Mouse (Mus musculus): ENCODE measurements around the gene Ccdc152.

Ccdc152 gene

GRCm38 (mm10) chr15:3303426-3303825, at the start of gene Ccdc152:
TSS of gene Ccdc152 (minus strand) at chr15:3303526.
- DNase-seq: no peak

DNA sequence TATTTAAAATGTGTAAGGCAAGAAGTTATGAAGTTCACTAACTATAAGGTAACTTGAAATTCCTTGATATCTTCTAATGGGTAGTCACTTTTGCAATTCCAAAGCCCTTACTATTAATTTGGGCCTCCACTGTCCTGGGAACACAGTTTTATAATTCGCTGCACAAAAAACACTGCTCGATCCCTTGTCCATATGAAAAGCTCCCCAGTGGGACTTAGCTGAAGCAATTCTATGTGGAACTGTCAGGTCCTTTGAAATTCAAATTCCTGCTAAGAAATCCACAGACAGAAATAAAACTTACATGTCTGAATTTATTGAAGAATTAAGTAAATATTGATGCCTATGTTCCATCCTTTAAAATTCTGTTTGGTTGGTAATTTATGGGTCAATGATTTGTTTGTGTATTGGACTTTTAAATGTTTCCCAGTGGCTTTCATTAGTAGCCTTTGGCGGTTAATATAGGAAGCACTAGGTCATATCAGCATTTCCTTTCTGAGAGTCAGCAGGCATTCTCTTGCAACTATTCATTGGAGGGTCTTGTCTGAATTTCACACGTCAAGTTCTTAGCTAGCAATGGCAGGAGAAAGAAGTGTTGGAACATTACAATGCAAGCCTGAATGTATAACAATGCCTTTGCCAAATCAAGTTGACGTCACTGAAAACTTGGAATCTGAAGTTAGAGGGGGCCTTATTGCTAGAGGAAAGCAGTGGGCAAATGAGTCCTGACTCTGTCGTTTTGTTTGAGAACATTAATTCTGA, 46.2 kb upstream of the Ccdc152 start:
- no peak for DNase-seq

- no peak for DNase-seq
These were observed 43.4 kb upstream of the Ccdc152 start for GRCm38 (mm10) chr15:3346682-3347081.

DNA sequence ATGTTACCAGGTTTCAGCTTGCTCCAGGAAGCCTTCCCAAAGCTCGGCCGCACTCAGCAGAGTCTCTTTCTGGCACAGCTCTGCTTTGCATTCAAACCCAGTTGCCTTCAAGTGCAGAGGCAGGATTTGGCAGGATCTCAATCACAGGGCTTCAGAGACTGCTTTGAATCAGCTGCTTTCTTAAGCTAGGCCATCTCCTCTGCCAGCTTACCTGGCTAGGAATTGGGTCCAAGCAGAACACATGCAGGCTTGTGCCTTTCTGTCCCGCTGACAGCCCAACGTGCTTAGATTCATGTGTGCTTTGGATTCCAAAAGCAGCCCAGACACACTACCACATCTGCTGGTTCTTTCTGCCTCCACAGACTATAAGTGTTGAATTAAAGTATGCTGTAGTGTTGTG, 41.2 kb upstream of the Ccdc152 start:
- DNase-seq: no peak

GRCm38 (mm10) chr15:3341806-3342582, 38.7 kb upstream of the Ccdc152 start:
- no peak for DNase-seq

GRCm38 (mm10) chr15:3339847-3340246, 36.5 kb upstream of the Ccdc152 start:
- no peak for DNase-seq

DNA sequence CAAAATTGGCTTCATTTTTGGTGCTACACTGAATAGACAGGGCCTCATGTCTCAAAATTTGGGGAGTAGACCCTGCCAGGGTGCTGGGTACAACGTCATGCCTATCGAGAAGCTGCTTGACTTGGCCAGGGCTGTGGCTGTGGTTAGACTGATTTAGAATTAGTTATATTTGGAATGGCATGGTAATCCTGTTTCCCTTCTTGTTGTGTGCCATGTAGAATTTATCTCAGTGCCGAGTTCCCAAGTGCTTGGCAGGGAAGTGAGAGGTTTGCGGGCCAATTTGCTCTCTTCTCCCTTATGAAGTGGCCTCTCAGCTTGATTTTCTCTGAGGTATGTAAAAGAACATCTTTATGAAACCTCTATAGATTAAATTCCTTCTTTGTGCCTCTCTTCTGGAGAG, 29.2 kb upstream of the Ccdc152 start:
- no peak for DNase-seq

DNA sequence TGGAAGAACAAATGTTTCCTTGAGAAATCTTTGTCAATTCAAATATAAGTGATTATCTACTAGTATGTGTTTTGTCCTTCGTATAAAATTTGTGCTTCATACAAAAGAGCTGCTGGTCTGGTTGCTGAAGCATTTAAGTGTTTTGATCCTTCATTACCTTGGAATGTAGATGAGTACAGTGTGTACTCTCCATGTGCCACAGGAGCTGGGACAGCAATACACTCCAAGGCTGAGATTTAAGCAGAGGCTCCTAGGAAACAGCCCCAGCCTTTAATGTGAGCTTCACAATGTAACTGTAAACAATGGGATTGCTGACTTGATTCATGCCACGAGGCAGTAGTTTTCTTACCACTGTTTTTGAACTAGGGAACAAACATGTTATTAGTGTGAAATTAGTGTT, 28.5 kb upstream of the Ccdc152 start:
- DNase-seq: no peak

DNA sequence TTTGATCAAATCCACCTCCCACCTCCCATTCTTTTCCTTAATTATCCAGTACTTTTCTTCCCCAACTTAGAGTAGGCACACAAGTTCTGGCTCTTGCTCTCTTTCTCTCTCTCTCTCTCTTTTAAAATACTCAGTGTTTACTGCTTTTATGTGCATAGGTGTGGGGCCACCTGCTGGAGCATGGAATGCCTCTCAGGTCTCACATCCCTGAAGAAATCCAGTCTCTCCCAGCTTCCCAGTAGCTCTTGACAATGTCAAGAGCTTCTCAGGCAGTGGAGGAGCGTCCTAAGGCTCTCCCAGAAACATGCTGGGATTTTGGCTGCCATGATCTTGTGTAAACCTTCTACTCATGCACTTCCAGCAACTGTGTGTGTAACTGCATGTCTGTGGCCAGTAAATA, 27.0 kb upstream of the Ccdc152 start:
- no peak for DNase-seq

- DNase-seq: no peak
These were observed 19.7 kb upstream of the Ccdc152 start for GRCm38 (mm10) chr15:3323041-3323440.

GRCm38 (mm10) chr15:3319929-3320328, 16.6 kb upstream of the Ccdc152 start:
- DNase-seq: no peak

DNA sequence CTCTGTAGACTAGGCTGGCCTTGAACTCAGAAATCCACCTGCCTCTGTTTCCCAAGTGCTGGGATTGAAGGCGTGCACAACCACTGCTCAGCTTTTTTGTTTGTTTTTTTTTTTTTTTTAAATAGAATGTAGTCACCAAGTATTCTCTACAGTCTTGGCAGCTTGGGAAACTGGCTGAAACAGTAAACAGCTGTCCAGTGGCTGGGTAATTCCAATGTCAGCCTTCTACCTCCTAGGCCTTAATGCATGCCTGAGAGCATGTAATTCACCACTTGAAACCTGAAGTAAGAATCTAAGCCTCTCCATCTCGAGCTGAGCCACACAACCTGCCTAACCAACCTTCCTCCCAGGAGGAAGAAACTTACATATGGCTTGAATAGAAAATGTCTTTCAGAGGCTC, 13.3 kb upstream of the Ccdc152 start:
- DNase-seq: no peak

- DNase-seq: no peak
These were observed 9.6 kb upstream of the Ccdc152 start for GRCm38 (mm10) chr15:3312937-3313336.

GRCm38 (mm10) chr15:3309856-3310255, 6.5 kb upstream of the Ccdc152 start:
- no peak for DNase-seq

GRCm38 (mm10) chr15:3300361-3301100, 2.8 kb downstream of the Ccdc152 start:
- no peak for DNase-seq

- no peak for DNase-seq
These were observed 5.7 kb downstream of the Ccdc152 start for GRCm38 (mm10) chr15:3297615-3298014.

GRCm38 (mm10) chr15:3295986-3296385, 7.3 kb downstream of the Ccdc152 start:
- DNase-seq: no peak

GRCm38 (mm10) chr15:3293477-3293876, 9.8 kb downstream of the Ccdc152 start:
- no peak for DNase-seq

GRCm38 (mm10) chr15:3290435-3290834, 12.9 kb downstream of the Ccdc152 start:
- DNase-seq: no peak

DNA sequence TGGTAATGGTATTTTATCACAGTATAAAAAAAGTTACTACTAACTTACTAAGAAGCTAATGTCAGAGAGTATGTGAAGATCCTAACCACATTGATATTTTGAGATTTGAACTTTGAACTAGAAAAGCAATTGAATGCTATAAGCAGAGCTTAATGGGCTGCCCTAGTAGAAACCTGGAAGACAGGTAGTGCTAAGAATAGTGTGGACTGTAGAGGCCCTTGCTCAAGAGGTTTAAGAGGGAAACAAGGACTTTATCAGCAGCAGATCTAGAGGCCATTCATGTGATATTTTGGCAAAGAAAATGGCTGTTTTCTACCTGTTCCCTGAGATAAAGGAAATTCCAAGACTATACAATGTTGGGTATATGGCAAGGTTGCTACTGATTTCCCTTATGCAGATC, 17.3 kb downstream of the Ccdc152 start:
- DNase-seq: no peak

GRCm38 (mm10) chr15:3281737-3282136, 21.6 kb downstream of the Ccdc152 start:
- DNase-seq: no peak

GRCm38 (mm10) chr15:3281216-3281615, 22.1 kb downstream of the Ccdc152 start:
- DNase-seq: no peak

- DNase-seq: no peak
These were observed 24.1 kb downstream of the Ccdc152 start for GRCm38 (mm10) chr15:3279242-3279641.

GRCm38 (mm10) chr15:3277391-3277790, 25.9 kb downstream of the Ccdc152 start:
- DNase-seq: no peak

Measured in kidney, adult 8-10 months (tissue).